Mouse (Mus musculus) neural tube, embryonic 13.5 days (tissue): ENCODE data around the gene Dapp1. TPM values are rescaled to one million over a fixed set of nuclear protein-coding genes. Genes with fewer than 3 reads are reported as not detected.

Source experiments
- ATAC-seq: fragments of 200-750 bp; cut with Nextera tagmentation; 2 replicates; pipeline ENCODE4 v1.8.0; 2017; ENCODE audit warnings: low read depth, mild to moderate bottlenecking, moderate TSS enrichment, moderate library complexity
- H3K27ac ChIP-seq: fragments of 300-500 bp; sonication (generic); replicated peaks from 2 replicates; pipeline ENCODE4 v1.5.1; 2015; ENCODE audit warnings: moderate library complexity, mild to moderate bottlenecking, inconsistent platforms
- H3K27me3 ChIP-seq: fragments of 300-500 bp; sonication (generic); 2 replicates; pipeline ENCODE4 v1.6.1; 2015; ENCODE audit warnings: mild to moderate bottlenecking, inconsistent platforms
- H3K36me3 ChIP-seq: fragments of 300-500 bp; sonication (generic); 2 replicates; pipeline ENCODE4 v1.6.1; 2015; ENCODE audit warnings: mild to moderate bottlenecking, inconsistent platforms
- H3K4me1 ChIP-seq: fragments of 300-500 bp; sonication (generic); replicated peaks from 2 replicates; pipeline ENCODE4 v1.6.1; 2015; ENCODE audit warnings: inconsistent platforms
- H3K4me2 ChIP-seq: fragments of 300-500 bp; sonication (generic); 2 replicates; pipeline ENCODE4 v1.6.1; 2015; ENCODE audit warnings: inconsistent platforms, mild to moderate bottlenecking, moderate library complexity
- H3K4me3 ChIP-seq: fragments of 300-500 bp; sonication (generic); 2 replicates; pipeline ENCODE4 v1.5.1; 2015; ENCODE audit warnings: mild to moderate bottlenecking, inconsistent platforms
- H3K9ac ChIP-seq: fragments of 300-500 bp; sonication (generic); 2 replicates; pipeline ENCODE4 v1.6.1; 2015; ENCODE audit warnings: moderate library complexity, mild to moderate bottlenecking, inconsistent platforms
- H3K9me3 ChIP-seq: fragments of 300-500 bp; sonication (generic); 2 replicates; pipeline ENCODE4 v1.6.1; 2016; ENCODE audit warnings: inconsistent platforms
- WGBS: fragments of 180-500 bp; shearing (Covaris S2); methylation state at CpG from one replicate; pipeline ENCODE4 v1.1.7; 2015; 5-methylcytosine and 5-hydroxymethylcytosine counted together
- polyA plus RNA-seq: library from polyadenylated mRNA; unstranded; fragments of >200 nt; fragmentation: Nextera tagmentation; extraction: Ambion mirVana; gene quantifications from 2 replicates; pipeline ENCODE4 v1.2.1, GENCODE M21; 2015

Gene Dapp1
- polyA plus RNA-seq, 1 experiment from 2014 or later, result 1.7 TPM

DNA sequence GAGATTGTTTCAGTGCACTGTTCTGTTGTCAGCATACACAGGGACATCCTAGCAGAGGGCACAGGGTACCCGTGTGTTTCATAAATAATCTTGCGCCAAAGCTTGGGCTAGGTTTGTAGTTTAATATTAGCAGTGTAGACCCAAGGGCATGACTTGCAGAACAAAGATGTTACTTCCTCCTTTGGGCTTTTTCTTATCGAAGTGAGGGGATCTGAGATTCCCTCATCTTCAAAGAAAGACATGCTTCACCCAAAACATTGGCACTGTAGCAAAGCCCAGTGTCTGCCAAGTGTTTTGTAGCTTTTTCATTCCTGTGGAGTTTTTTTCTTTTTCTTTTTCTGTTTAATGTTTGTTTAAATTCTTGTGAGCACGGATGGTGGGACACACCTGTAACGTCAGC lies 83.7 kb downstream of the Dapp1 start:
- H3K4me2 ChIP-seq, result no peak overlapping the region
- H3K4me1 ChIP-seq, result peaks cover 5% of the 10 kb centered on the region; the same call in 1 of the 2 replicates
- WGBS, result 95% methylated on average over 5 of the region's 5 CpGs
- H3K36me3 ChIP-seq, result peaks cover 38% of the 10 kb centered on the region
- no peak overlapping the region for H3K9ac ChIP-seq
- no peaks in the 10 kb centered on the region for H3K9me3 ChIP-seq
- no peak for ATAC-seq
- no peak overlapping the region for H3K4me3 ChIP-seq
- no peaks in the 10 kb centered on the region for H3K27me3 ChIP-seq
- H3K27ac ChIP-seq, result no peak overlapping the region

GRCm38 (mm10) chr3:137896867-137897266 lies 84.5 kb downstream of the Dapp1 start:
- no peak overlapping the region for H3K9ac ChIP-seq
- peaks cover 30% of the 10 kb centered on the region for H3K36me3 ChIP-seq
- no peak for ATAC-seq
- no peak overlapping the region for H3K4me2 ChIP-seq
- no peaks in the 10 kb centered on the region for H3K9me3 ChIP-seq
- H3K4me1 ChIP-seq, result peaks cover 5% of the 10 kb centered on the region; the same call in 1 of the 2 replicates
- no peak overlapping the region for H3K27ac ChIP-seq
- no peaks in the 10 kb centered on the region for H3K27me3 ChIP-seq
- WGBS, result 96% methylated on average over 3 of the region's 3 CpGs
- H3K4me3 ChIP-seq, result no peak overlapping the region

GRCm38 (mm10) chr3:137896386-137896785 lies 85.0 kb downstream of the Dapp1 start:
- no peaks in the 10 kb centered on the region for H3K27me3 ChIP-seq
- 55% methylated on average over 4 of the region's 4 CpGs for WGBS
- ATAC-seq, result no peak
- H3K9ac ChIP-seq, result 0 out of 2 replicates have a peak overlapping the region, but pooled peaks have one; percentile 17
- H3K9me3 ChIP-seq, result no peaks in the 10 kb centered on the region
- H3K27ac ChIP-seq, result no peak overlapping the region
- H3K4me2 ChIP-seq, result no peak overlapping the region
- H3K4me1 ChIP-seq, result peaks cover 5% of the 10 kb centered on the region; the same call in 1 of the 2 replicates
- H3K4me3 ChIP-seq, result no peak overlapping the region
- H3K36me3 ChIP-seq, result peaks cover 29% of the 10 kb centered on the region

- no peaks in the 10 kb centered on the region for H3K27me3 ChIP-seq
- no peak overlapping the region for H3K4me3 ChIP-seq
- H3K36me3 ChIP-seq, result peaks cover 30% of the 10 kb centered on the region
- H3K9ac ChIP-seq, result no peak overlapping the region
- no peaks in the 10 kb centered on the region for H3K9me3 ChIP-seq
- no peak overlapping the region for H3K4me2 ChIP-seq
- ATAC-seq, result no peak
- peaks cover 5% of the 10 kb centered on the region; the same call in 1 of the 2 replicates for H3K4me1 ChIP-seq
- WGBS, result 96% methylated on average over 3 of the region's 3 CpGs
- H3K27ac ChIP-seq, result no peak overlapping the region
Observed at GRCm38 (mm10) chr3:137895196-137895595, 86.1 kb downstream of the Dapp1 start.

DNA sequence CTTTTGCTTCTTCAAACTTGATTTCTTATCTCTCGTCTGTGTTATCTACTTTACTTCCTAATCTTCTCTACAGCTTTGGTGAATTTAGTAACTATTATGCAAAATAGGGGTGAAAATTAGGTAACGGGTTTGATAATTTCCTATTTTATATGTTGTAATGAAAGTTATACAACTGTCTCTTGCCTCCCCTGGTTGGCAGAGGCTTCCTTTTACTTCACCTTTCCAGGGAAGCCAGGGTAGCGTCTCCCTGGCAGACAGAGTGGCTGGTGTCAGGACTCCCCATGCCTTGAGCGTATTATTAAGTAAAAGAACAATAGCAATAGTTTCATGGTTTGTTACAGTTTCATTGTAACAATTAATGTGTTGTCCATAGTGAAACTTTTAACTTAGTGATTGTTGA lies 87.6 kb downstream of the Dapp1 start:
- Histone ChIP-seq H3K9ac (no peak overlapping the region), H3K9me3 (no peaks in the 10 kb centered on the region), H3K27ac (no peak overlapping the region), H3K36me3 (peaks cover 44% of the 10 kb centered on the region), H3K4me2 (no peak overlapping the region), H3K27me3 (no peaks in the 10 kb centered on the region), H3K4me1 (peaks cover 5% of the 10 kb centered on the region; the same call in 1 of the 2 replicates), H3K4me3 (no peak overlapping the region)
- WGBS, result 89% methylated on average over 4 of the region's 4 CpGs
- no peak for ATAC-seq

GRCm38 (mm10) chr3:137892118-137892517 lies 89.2 kb downstream of the Dapp1 start:
- Histone ChIP-seq H3K27me3 (no peaks in the 10 kb centered on the region), H3K4me3 (no peak overlapping the region), H3K9ac (no peak overlapping the region), H3K9me3 (no peaks in the 10 kb centered on the region), H3K36me3 (peaks cover 34% of the 10 kb centered on the region), H3K4me2 (no peak overlapping the region), H3K27ac (no peak overlapping the region), H3K4me1 (peaks cover 5% of the 10 kb centered on the region; the same call in 1 of the 2 replicates)
- no peak for ATAC-seq
- 92% methylated on average over 4 of the region's 4 CpGs for WGBS

GRCm38 (mm10) chr3:137891089-137891488 lies 90.3 kb downstream of the Dapp1 start:
- no peak overlapping the region for H3K27ac ChIP-seq
- H3K36me3 ChIP-seq, result peaks cover 34% of the 10 kb centered on the region
- H3K9me3 ChIP-seq, result no peaks in the 10 kb centered on the region
- peaks cover 1% of the 10 kb centered on the region; the same call in 1 of the 2 replicates for H3K4me1 ChIP-seq
- H3K4me3 ChIP-seq, result no peak overlapping the region
- H3K9ac ChIP-seq, result no peak overlapping the region
- 75% methylated on average over 3 of the region's 3 CpGs for WGBS
- H3K4me2 ChIP-seq, result no peak overlapping the region
- ATAC-seq, result no peak
- no peaks in the 10 kb centered on the region for H3K27me3 ChIP-seq

DNA sequence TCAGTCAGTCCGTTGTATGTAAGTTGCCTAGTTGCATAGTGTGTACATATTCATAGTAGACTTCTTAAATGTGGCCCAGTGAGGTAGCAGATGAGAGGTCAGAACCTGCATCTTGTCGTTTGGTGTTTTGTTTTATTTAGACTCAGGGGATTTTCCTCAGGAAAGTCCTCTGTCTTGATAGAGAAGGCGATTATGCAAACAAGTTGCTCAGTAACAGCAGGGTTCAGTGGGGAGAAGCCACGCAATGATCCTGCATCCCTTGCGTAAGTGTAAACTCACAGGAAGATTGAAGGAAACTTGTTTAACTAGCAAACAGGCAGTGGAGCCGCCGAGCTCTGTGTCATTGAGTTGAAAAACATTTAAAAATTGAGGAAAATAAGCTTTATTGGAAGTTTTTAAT lies 93.4 kb downstream of the Dapp1 start:
- ATAC-seq, result no peak
- H3K27ac ChIP-seq, result no peak overlapping the region
- no peaks in the 10 kb centered on the region for H3K27me3 ChIP-seq
- no peak overlapping the region for H3K9ac ChIP-seq
- H3K9me3 ChIP-seq, result no peaks in the 10 kb centered on the region
- H3K36me3 ChIP-seq, result peaks cover 15% of the 10 kb centered on the region
- WGBS, result 77% methylated on average over 7 of the region's 7 CpGs
- H3K4me1 ChIP-seq, result no peaks in the 10 kb centered on the region
- H3K4me3 ChIP-seq, result no peak overlapping the region
- no peak overlapping the region for H3K4me2 ChIP-seq

- H3K36me3 ChIP-seq, result peaks cover 6% of the 10 kb centered on the region
- H3K9ac ChIP-seq, result no peak overlapping the region
- no peak overlapping the region for H3K27ac ChIP-seq
- no peak overlapping the region for H3K4me3 ChIP-seq
- H3K27me3 ChIP-seq, result no peaks in the 10 kb centered on the region
- H3K9me3 ChIP-seq, result no peaks in the 10 kb centered on the region
- no peaks in the 10 kb centered on the region for H3K4me1 ChIP-seq
- no peak for ATAC-seq
- 95% methylated on average over 5 of the region's 5 CpGs for WGBS
- no peak overlapping the region for H3K4me2 ChIP-seq
Observed at GRCm38 (mm10) chr3:137881093-137881492, 100.3 kb downstream of the Dapp1 start.

Other genes with a start within 250 kb of the Dapp1 start
- gene H2afz, start 117.1 kb downstream of the Dapp1 start, polyA plus RNA-seq, result 1,003 and 1,122 TPM in 2 replicates
- 12.9 and 13.0 TPM in 2 replicates for gene Dnajb14, start 113.9 kb downstream of the Dapp1 start, polyA plus RNA-seq
- 115 and 118 TPM in 2 replicates for gene Lamtor3, start 63.0 kb downstream of the Dapp1 start, polyA plus RNA-seq
- 0.13 and 0.22 TPM in 2 replicates for gene 1110002E22Rik, start 83.5 kb upstream of the Dapp1 start, polyA plus RNA-seq
- gene Gm5105, start 85.8 kb upstream of the Dapp1 start, polyA plus RNA-seq, result 0.15 TPM in 1 of 2 replicates, not detected in the other
- gene Trmt10a, start 161.9 kb upstream of the Dapp1 start, polyA plus RNA-seq, result 7.2 and 9.0 TPM in 2 replicates
- gene Mttp, start 163.4 kb upstream of the Dapp1 start, polyA plus RNA-seq, result 7.6 and 10.4 TPM in 2 replicates
- gene 4930579F01Rik, start 212.3 kb upstream of the Dapp1 start, polyA plus RNA-seq, result not detected in 2 replicates
- gene Adh7, start 236.2 kb upstream of the Dapp1 start, polyA plus RNA-seq, result 0.14 and 0.41 TPM in 2 replicates